Comparison of ENCODE assay signal across 10 mouse cellular contexts in genomic region chr3:95696360-95696759, GRCm38 (mm10). TPM values are rescaled to one million over a fixed set of nuclear protein-coding genes. Genes with fewer than 3 reads are reported as not detected.
DNase-seq lines count a peak whose midpoint lies in the region; ATAC-seq and TF ChIP-seq lines count a peak whose summit lies in the region.
"Had no signal": no experiment of that assay in that cellular context is flagged by ENCODE, and none has a peak within 500 bp of the region (broad histone marks: within the 10 kb centered on the region; RNA-seq: fewer than 3 reads in every experiment).

No protein-coding gene starts in this region.

- 40% methylated on average over 7 of the region's 7 CpGs for WGBS in neural tube, embryonic 15.5 days
- 21% methylated on average over 7 of the region's 7 CpGs for WGBS in kidney, postnatal 0 days
- 17% methylated on average over 7 of the region's 7 CpGs for WGBS in stomach, embryonic 14.5 days

- H3K4me3 ChIP-seq in neural tube, embryonic 15.5 days (replicated peaks) = no peak overlapping the region
- H3K4me3 ChIP-seq in kidney, postnatal 0 days (replicated peaks; ENCODE audit: low read depth, low read length) = no peak overlapping the region
- H3K4me3 ChIP-seq in stomach, embryonic 14.5 days (ENCODE audit: low read depth, low read length) = no peak overlapping the region
- H3K4me3 ChIP-seq: midbrain, embryonic 13.5 days had no signal

- no peak overlapping the region for H3K27ac ChIP-seq in neural tube, embryonic 15.5 days (replicated peaks)
- H3K27ac ChIP-seq in kidney, postnatal 0 days = no peak overlapping the region
- peak overlapping the region; percentile 22 for H3K27ac ChIP-seq in stomach, embryonic 14.5 days (ENCODE audit: low read length)
- H3K27ac ChIP-seq: midbrain, embryonic 13.5 days had no signal

- no peak overlapping the region for H3K4me2 ChIP-seq in neural tube, embryonic 15.5 days
- no peak overlapping the region for H3K4me2 ChIP-seq in kidney, postnatal 0 days (ENCODE audit: low read length)
- no peak overlapping the region for H3K4me2 ChIP-seq in stomach, embryonic 14.5 days (replicated peaks; ENCODE audit: low read depth, low read length)
- H3K4me2 ChIP-seq: midbrain, embryonic 13.5 days had no signal

- ATAC-seq in neural tube, embryonic 15.5 days (ENCODE audit: low FRiP score) = no peak
- ATAC-seq in kidney, postnatal 0 days (replicated peaks; ENCODE audit: low FRiP score, low read depth) = no peak
- no peak for ATAC-seq in stomach, embryonic 14.5 days (ENCODE audit: insufficient number of reproducible peaks, insufficient read depth, low FRiP score, low read depth)
- no peak for ATAC-seq in monocyte, adult 5-6 weeks (replicated peaks; ENCODE audit: insufficient number of reproducible peaks, low FRiP score, low TSS enrichment, poor library complexity, severe bottlenecking)
- ATAC-seq: midbrain, embryonic 13.5 days had no signal

- peak; percentile 82 for DNase-seq in adrenal gland, adult 2 months
- no peak for DNase-seq in adrenal gland, postnatal 25 days
- peak; percentile 42 for DNase-seq in neural tube, embryonic 10.5 days (ENCODE audit: extremely low spot score, low spot score)
- peak; percentile 68 for DNase-seq in kidney, postnatal 0 days (ENCODE audit: low spot score)
- DNase-seq in gastrocnemius, postnatal 10 days = no peak
- DNase-seq: B cell, adult 2 months had no signal

- no peaks in the 10 kb centered on the region for H3K27me3 ChIP-seq in neural tube, embryonic 15.5 days (replicated peaks)
- no peaks in the 10 kb centered on the region for H3K27me3 ChIP-seq in kidney, postnatal 0 days (ENCODE audit: insufficient read depth, low read length)
- no peaks in the 10 kb centered on the region for H3K27me3 ChIP-seq in stomach, embryonic 14.5 days (ENCODE audit: control insufficient read depth, insufficient read depth, low read length)
- H3K27me3 ChIP-seq: midbrain, embryonic 13.5 days had no signal

- no peak for TF ChIP-seq CTCF in kidney, postnatal 0 days (IDR thresholded peaks at IDR 0.05; ENCODE audit: low read depth)

- peaks cover 20% of the 10 kb centered on the region; the same call in 1 of the 2 replicates for H3K4me1 ChIP-seq in neural tube, embryonic 15.5 days
- peaks cover 9% of the 10 kb centered on the region; the same call in 1 of the 2 replicates for H3K4me1 ChIP-seq in kidney, postnatal 0 days (replicated peaks; ENCODE audit: insufficient read depth, low read length)
- H3K4me1 ChIP-seq in stomach, embryonic 14.5 days (ENCODE audit: control insufficient read depth, insufficient read depth, low read length) = peaks cover 20% of the 10 kb centered on the region

- no peak overlapping the region for H3K9ac ChIP-seq in neural tube, embryonic 15.5 days (replicated peaks)
- no peak overlapping the region for H3K9ac ChIP-seq in kidney, postnatal 0 days (ENCODE audit: low read depth, low read length)
- H3K9ac ChIP-seq in stomach, embryonic 14.5 days (replicated peaks; ENCODE audit: low read depth, low read length) = no peak overlapping the region
- H3K9ac ChIP-seq: midbrain, embryonic 13.5 days had no signal

- H3K36me3 ChIP-seq in neural tube, embryonic 15.5 days = no peaks in the 10 kb centered on the region
- H3K36me3 ChIP-seq in kidney, postnatal 0 days (ENCODE audit: insufficient read depth, low read length) = no peaks in the 10 kb centered on the region
- H3K36me3 ChIP-seq in stomach, embryonic 14.5 days (ENCODE audit: control insufficient read depth, insufficient read depth, low read length) = no peaks in the 10 kb centered on the region
- H3K36me3 ChIP-seq: midbrain, embryonic 13.5 days had no signal

- no peaks in the 10 kb centered on the region for H3K9me3 ChIP-seq in neural tube, embryonic 15.5 days (replicated peaks)
- no peaks in the 10 kb centered on the region for H3K9me3 ChIP-seq in kidney, postnatal 0 days (replicated peaks; ENCODE audit: low read length)
- H3K9me3 ChIP-seq in stomach, embryonic 14.5 days (ENCODE audit: control insufficient read depth, low read depth, low read length) = no peaks in the 10 kb centered on the region

RNA-seq across cellular contexts. Expression of gene Adamtsl4, which starts 8.6 kb away (rescaled TPM):
- total RNA-seq in adrenal gland, adult 2 months (2021) = 1 to 10 TPM; 6.0 to 8.8 TPM
- 11.0 and 17.4 TPM in 2 replicates for polyA plus RNA-seq in adrenal gland, adult 2 months (2012; rRNA removed)
- total RNA-seq in adrenal gland, postnatal 25 days (2021) = 5.6 and 6.1 TPM in 2 replicates
- 1.3 and 1.6 TPM in 2 replicates for polyA plus RNA-seq in neural tube, embryonic 15.5 days (2015; fragmentation: Nextera tagmentation; extraction: Ambion mirVana)
- 3.6 TPM in 2 replicates for polyA plus RNA-seq in kidney, postnatal 0 days (2015; fragmentation: Nextera tagmentation; extraction: Ambion mirVana)
- polyA plus RNA-seq in stomach, embryonic 14.5 days (2014; fragmentation: Nextera tagmentation; extraction: Ambion mirVana) = 3.1 and 5.3 TPM in 2 replicates
- 0.38 to 7.2 TPM (median 0.53 TPM) in 3 replicates for total RNA-seq in monocyte, adult 5-6 weeks (2017)
- total RNA-seq in gastrocnemius, postnatal 10 days (2021) = 10 to 100 TPM; 23.9 to 26.3 TPM

RNA-seq across cellular contexts. Expression of gene Mcl1, which starts 37.8 kb away (rescaled TPM):
- total RNA-seq in adrenal gland, adult 2 months (2021) = 100 to 1,000 TPM; 152 to 159 TPM
- polyA plus RNA-seq in adrenal gland, adult 2 months (2012; rRNA removed) = 272 and 291 TPM in 2 replicates
- total RNA-seq in adrenal gland, postnatal 25 days (2021) = 165 and 167 TPM in 2 replicates
- polyA plus RNA-seq in neural tube, embryonic 15.5 days (2015; fragmentation: Nextera tagmentation; extraction: Ambion mirVana) = 41.4 and 42.0 TPM in 2 replicates
- 60.9 and 70.2 TPM in 2 replicates for polyA plus RNA-seq in kidney, postnatal 0 days (2015; fragmentation: Nextera tagmentation; extraction: Ambion mirVana)
- polyA plus RNA-seq in stomach, embryonic 14.5 days (2014; fragmentation: Nextera tagmentation; extraction: Ambion mirVana) = 47.0 and 61.2 TPM in 2 replicates
- total RNA-seq in monocyte, adult 5-6 weeks (2017) = 678 to 973 TPM (median 884 TPM) in 3 replicates
- 100 to 1,000 TPM in 1 of 2 experiments, 10 to 100 TPM in 1; 96.8 to 111 TPM for total RNA-seq in gastrocnemius, postnatal 10 days (2021)

RNA-seq across cellular contexts. Expression of gene Ecm1, which starts 43.0 kb away (rescaled TPM):
- 100 to 1,000 TPM; 716 to 736 TPM for total RNA-seq in adrenal gland, adult 2 months (2021)
- polyA plus RNA-seq in adrenal gland, adult 2 months (2012; rRNA removed) = 917 and 1,104 TPM in 2 replicates
- total RNA-seq in adrenal gland, postnatal 25 days (2021) = 306 and 318 TPM in 2 replicates
- 11.6 and 11.8 TPM in 2 replicates for polyA plus RNA-seq in neural tube, embryonic 15.5 days (2015; fragmentation: Nextera tagmentation; extraction: Ambion mirVana)
- polyA plus RNA-seq in kidney, postnatal 0 days (2015; fragmentation: Nextera tagmentation; extraction: Ambion mirVana) = 173 and 178 TPM in 2 replicates
- polyA plus RNA-seq in stomach, embryonic 14.5 days (2014; fragmentation: Nextera tagmentation; extraction: Ambion mirVana) = 27.0 and 35.8 TPM in 2 replicates
- total RNA-seq in monocyte, adult 5-6 weeks (2017) = 1.6 to 7.1 TPM in 2 of 3 replicates, not detected in the other
- total RNA-seq in gastrocnemius, postnatal 10 days (2021) = 10 to 100 TPM; 19.7 to 29.7 TPM

Comparison
In these comparisons a context has a peak if more than half of its experiments do, and no peak if none do; other contexts are left out.
1. DNase-seq: peak in adrenal gland, adult 2 months (single experiment), neural tube, embryonic 10.5 days (single experiment) and kidney, postnatal 0 days (single experiment); none in adrenal gland, postnatal 25 days (single experiment) and gastrocnemius, postnatal 10 days (single experiment).